Mouse (Mus musculus) CD4-positive, CD25-positive, alpha-beta regulatory T cell, adult 4 months (primary cell): ENCODE results near the gene Pard3. TPM values are rescaled to one million over a fixed set of nuclear protein-coding genes. Genes with fewer than 3 reads are reported as not detected.

Source experiments
- ATAC-seq: one replicate; pipeline ENCODE4 v1.8.0; 2017
- polyA plus RNA-seq, 2 experiments: library from polyadenylated mRNA; unstranded; fragments of 100-300 nt; shearing (Covaris generic); gene quantifications; one replicate each; pipeline ENCODE4 v1.2.1; 2017

The Pard3 gene
- polyA plus RNA-seq, 2 experiments from 2014 or later = 0.75 TPM; not detected in 1

DNA sequence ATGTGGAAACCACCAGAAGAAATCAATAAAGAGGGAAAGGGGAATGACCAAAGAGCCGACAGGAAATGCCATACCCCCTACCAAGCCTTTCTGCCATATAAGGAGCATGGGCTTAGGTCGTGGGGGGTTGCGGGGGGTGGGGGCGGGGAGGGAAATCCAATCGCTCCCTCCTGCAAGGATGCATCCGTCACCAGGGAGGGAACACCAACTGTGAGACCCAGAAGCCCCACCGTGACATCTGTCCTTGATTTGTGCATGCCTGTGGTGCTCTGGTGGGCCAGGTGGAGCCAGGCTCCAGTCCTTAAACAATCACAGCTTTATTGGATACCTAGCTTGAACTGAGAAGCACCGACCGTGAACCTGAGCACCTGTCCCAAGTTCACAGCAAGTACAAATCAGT lies 24.7 kb downstream of the Pard3 start:
- no peak for ATAC-seq

DNA sequence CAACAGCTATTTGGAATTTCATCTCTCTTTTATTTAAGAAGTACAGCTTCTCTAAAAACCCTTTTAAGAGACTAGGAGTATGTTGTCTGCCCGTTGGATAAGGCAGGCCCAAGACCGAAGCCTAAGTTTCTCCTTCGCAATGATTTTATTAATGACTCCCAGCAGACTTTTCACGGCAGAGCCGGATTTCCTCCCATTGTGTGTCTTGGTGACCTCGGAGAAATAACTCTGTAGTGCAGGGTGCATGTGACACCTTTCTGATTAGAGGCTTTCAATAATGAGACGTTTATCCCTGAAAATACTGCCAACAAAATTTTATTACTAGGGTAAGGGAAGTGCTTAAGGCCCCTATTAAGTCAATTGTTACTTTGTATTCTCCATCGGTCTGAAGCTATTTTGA lies 25.3 kb downstream of the Pard3 start:
- no peak for ATAC-seq

- no peak for ATAC-seq
Measured at GRCm38 (mm10) chr8:127090435-127090834, 26.7 kb downstream of the Pard3 start.

GRCm38 (mm10) chr8:127091936-127092335 lies 28.2 kb downstream of the Pard3 start:
- no peak for ATAC-seq

DNA sequence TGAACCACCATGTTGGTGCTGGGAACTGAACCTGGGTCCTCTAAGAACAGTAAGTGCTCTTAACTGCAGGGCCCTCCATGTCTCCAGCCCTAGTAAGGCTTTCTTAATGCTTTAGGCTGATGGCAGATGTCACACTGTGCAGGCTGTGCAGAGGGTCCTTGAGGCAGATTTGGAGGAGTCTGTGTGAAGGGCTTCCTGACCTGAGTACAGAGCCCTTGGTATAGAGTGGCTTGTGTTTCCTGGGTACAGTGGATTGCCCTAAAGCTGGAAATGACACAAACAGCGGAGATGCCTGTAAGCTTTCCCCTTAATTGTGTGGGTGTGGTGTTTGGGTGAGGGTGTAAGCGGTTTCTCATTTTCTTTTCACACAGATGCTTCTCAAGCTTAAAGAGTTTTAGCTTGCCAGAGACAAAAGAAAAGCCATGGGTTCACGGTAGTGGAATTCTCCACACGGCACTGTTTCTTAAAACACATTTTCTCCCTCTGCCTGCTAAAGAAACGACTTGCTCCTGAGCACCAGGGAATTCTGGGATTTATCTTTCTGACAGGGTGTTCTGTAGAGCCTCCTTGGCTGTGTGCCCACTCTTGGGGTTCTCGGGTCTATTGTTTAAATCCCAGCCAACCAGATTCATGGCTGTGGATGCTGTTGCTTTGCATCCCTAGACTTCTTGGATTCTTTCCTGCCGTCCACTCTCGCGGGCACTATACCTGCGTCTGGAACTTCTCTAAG lies 28.9 kb downstream of the Pard3 start:
- ATAC-seq = no peak

GRCm38 (mm10) chr8:127093113-127093426 lies 29.4 kb downstream of the Pard3 start:
- ATAC-seq = no peak

GRCm38 (mm10) chr8:127095763-127096162 lies 32.1 kb downstream of the Pard3 start:
- no peak for ATAC-seq

- ATAC-seq = no peak
Measured at GRCm38 (mm10) chr8:127099439-127100090, 35.9 kb downstream of the Pard3 start.

DNA sequence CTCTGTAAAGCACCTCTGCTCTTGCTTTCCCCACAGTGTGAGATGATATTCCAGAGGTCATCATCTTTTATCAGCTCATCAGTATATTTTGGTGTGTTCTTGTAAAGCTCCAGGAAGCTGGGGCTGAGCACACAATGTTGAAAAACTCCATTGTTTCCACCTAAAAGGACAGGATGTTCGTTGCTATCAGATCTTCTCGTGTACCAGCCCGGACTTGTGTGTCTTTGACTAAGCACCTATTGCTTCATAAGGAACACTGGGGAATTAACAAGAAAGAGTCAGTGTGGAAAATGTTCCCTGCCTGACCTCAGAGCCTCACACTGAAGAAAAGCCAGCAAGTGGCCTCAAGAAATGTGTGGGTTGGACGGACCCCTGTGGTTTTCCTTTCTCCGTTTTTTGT lies 39.6 kb downstream of the Pard3 start:
- no peak for ATAC-seq

GRCm38 (mm10) chr8:127104616-127105015 lies 40.9 kb downstream of the Pard3 start:
- ATAC-seq = no peak

- ATAC-seq = no peak
Measured at GRCm38 (mm10) chr8:127107928-127108327, 44.2 kb downstream of the Pard3 start.

DNA sequence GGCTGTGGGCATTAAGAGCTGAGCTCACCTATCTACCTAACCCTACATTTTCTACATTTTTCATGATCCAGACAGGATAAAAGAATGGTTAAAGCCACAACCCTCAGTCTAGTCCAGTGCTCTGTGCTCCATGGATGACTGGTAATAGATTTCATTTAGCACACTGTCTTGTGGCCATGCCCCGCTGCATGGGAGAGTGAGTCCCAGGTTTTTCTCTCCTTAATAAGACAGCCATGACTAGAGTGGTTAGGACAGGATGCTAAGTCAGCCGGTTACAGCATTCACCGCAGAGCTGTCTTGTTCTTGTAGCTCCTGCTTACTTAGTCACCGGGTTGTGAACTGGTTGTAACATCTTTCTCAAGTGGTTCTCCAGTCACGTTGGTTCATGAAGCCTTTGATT lies 49.5 kb downstream of the Pard3 start:
- no peak for ATAC-seq

DNA sequence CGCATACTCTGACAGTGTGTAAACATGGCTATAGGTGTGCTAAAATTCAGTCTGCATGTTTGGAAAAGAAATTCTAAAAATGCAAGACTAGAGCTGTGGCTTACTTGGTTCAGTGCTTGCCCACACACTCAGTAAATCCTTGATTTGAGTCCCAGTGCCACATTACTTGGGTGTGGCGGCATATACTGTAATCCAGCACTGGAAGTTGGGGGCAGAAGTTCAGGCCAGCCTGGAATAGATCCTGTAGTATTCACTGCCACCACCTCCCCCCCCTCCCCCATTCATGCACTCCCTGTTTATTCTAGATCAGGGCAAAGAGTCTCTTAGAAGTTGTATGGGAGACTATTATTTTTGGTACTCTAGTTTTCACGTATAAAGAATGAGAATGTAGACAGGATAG lies 52.1 kb downstream of the Pard3 start:
- no peak for ATAC-seq

GRCm38 (mm10) chr8:127118373-127118861 lies 54.7 kb downstream of the Pard3 start:
- ATAC-seq = no peak

GRCm38 (mm10) chr8:127123391-127123790 lies 59.7 kb downstream of the Pard3 start:
- no peak for ATAC-seq

- ATAC-seq = no peak
Measured at GRCm38 (mm10) chr8:127124795-127125194, 61.1 kb downstream of the Pard3 start.

DNA sequence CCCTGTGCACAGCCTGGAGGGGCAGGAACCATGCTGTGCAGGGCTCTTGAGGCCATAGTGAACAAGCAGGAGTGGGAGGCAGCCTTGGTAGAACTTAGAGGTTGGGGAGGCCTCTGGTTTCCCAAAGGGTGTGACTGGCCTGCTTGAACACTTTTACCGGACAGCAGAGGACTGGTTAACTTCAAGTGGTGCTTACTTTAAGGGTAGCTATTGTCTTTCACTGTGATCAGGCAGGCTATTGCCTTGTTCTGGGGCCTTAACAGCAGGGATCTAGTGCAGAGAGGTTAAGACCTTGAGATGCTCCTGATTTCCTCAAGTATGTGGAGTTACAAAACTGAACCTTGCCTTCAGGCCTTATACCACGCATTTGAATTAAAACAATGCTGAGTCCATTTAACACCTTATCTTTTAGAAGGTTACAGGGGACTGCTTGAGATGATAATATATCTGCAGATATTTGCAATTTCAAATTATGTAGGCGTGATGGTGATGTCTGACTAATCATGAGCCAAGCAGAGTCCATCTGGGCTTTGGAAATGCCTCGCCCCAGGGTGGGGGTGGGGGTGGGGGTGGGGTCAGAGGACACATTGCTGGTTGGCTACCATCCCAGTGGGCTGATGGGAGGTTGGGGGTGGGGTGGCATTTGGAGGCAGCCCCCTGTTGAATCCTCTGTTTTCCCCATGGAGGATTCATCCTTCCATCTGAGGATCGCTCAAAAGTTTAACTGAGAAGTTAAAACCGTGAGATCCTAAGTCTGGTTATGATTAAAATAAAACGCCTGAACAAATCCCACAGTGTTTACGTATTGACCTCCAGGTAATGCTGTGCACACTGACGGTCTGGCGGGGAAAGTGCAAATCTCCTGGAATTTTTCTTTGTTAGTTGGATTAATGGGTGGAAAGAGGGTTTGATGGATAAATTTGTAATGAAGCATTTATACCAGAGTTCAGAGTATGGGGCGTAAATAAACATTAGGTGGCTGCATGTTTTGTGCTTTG lies 62.3 kb downstream of the Pard3 start:
- no peak for ATAC-seq

GRCm38 (mm10) chr8:127128781-127129396 lies 65.2 kb downstream of the Pard3 start:
- ATAC-seq = no peak

DNA sequence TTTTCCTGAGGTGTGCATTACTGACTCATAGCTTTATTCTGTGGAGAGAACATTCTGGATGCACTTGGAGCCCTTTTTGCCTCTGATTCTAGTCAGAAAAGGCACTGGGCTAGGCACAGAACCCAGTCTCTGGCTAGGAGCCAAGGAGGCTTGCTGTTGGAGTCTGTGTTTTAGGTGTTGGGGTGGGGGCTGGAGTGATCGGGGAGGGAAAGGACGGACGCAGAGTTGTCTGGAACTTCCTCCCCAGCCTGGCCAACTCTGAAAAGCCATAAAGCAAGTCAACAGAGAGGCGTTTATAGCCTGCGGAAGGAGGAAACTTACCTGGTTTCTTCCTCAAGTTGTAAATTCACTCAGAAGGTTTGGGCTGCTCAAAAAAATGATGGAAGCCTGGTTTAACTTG lies 70.6 kb downstream of the Pard3 start:
- no peak for ATAC-seq

DNA sequence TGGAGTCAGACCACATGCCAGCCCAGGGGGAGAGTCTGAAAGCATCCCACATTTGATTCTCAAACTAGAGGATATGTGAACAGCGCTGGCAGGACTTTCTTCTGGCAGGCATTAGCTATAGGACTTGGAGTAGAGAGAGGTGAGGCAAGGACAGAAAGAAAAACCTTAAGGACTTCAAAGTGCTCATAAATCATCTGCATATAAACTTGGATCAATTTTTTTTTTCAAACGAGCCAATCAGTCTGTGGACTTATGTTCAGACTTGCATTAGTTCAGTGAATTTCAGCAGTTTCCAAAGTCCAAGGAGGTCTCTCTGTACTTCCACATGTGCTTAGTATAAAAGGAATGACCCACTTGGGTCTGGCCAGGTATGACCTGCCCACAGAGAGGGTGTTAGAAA lies 72.5 kb downstream of the Pard3 start:
- no peak for ATAC-seq

- ATAC-seq = no peak
Measured at GRCm38 (mm10) chr8:127136781-127137180, 73.1 kb downstream of the Pard3 start.

GRCm38 (mm10) chr8:127139154-127139553 lies 75.5 kb downstream of the Pard3 start:
- ATAC-seq = no peak

GRCm38 (mm10) chr8:127140945-127141344 lies 77.3 kb downstream of the Pard3 start:
- no peak for ATAC-seq
